Mouse (Mus musculus) right cerebral cortex, adult 2 months (tissue): ENCODE measurements around the gene Ier5.

ENCODE experiments used
- DNase-seq, 2 experiments: peaks; one replicate each; pipeline ENCODE4 v3.0.0; 2021 to 2022; ENCODE audit warnings: low spot score in 2 of 2

Gene Ier5

DNA sequence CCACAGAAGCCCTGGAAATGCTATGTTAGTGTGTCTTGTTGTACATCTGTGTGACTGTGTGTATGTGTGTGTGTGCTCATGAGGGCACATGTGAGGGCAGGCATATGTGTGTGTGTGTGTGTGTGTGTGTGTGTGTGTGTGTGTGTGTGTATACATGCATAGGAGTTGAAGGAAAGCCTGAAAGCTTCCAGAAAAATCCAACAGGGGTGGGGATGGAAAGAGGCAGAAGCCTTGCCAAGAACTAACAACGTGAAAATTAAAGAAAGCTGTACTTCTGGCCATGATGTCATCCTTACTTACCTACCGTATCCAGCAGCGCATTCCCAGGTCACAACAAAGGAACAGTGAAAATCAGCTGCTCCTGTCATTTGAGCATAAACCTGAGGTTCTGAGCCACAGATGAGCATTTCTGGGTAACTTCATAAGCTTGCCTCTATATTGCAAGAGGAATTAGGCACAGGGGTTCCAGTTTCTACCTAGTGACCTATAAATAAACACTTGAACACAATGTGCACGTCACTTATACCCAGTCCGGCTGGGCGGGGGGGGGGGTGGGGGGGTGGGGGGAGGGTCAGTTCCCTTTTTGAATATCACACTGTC, 45.0 kb downstream of the Ier5 start:
- no peak for DNase-seq

DNA sequence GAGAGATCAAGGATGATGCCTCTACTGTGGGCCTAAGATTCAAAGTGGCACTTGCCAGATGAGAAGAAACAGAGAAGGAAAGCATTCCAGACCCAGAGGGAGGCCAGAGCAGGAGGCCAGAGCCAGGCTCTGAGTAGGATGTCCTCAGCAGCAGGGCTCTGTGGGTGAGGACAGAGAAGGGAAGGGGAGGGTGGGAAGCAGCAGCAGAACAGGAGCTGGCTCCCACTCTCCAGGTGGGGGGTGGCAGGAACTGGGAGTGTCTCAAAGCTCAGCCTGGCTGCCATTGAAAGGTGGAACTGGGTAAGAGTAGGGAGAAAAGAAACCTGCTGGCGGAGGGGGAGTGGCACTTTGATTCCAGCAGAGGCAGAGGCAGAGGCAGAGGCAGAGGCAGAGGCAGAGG, 46.1 kb downstream of the Ier5 start:
- DNase-seq: no peak

DNA sequence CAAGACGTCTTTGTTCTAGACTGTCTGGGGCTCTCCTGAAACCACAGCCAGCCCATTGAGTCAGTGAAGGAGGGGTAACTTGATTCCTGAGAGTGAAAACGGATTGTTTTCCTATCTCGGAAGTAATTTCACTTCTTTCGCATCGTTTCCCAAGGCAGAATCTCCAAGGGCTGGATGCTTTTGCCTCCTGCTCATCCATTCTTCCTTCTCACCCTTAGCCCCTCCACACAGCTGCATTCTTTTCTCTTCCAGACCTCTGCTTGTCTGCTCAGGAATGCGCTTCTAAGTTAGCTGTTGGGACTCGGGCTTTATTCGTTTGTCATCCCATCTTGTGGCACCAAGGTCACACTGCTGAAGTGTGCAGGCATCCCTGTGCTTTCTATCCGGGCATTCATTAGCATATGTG, 46.7 kb downstream of the Ier5 start:
- DNase-seq: no peak

DNA sequence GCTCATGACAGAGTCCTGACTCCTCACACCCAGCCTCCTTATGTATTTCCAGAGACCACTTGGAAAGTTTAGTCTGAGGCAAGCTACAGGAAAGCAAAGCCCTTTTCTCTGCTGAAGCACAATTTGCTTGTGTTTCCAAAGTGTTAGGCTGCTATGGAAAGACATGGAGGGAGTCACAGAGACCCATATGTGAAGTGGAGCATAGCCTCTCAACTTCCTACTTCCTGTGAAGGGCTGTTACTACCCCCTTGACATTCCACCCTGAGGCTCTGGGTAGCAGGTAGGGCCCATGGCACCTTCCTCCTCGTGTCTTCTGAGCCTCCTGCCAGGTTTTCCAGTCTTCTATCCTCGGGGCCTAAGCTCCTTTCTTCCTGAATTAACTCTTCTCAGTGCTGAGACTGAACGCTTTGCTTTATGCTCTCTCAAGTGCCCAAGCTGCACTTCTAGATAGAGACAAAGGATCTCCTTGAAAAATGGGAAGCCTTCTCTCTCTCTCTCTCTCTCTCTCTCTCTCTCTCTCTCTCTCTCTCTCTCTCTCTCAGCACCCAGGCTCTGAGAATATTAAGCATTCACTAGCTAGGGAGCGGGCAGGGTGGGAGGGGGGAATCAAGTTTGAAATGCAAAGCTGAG, 47.2 kb downstream of the Ier5 start:
- no peak for DNase-seq

DNA sequence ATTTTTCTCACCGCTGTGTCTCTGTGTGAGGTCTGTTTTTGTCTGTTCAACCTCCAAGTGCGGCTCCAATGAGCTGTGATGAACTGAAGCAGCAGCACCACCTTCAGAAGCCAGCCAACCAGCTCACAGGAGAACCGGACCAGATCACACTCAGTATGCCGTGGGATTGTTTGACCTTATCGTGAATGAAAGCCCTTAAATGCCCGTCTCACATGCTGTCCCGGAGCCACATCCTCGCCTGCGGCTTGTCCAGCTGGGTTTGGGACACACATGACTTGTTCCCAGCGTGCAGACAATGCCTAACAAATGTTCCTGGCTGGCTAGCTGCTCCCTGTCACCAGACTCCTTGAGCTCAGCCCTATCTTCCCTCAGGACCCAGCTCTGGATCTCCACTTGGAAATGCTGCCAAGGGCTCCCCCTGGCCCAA, 47.7 kb downstream of the Ier5 start:
- DNase-seq: peak in 1 of 2 experiments; percentile 65

DNA sequence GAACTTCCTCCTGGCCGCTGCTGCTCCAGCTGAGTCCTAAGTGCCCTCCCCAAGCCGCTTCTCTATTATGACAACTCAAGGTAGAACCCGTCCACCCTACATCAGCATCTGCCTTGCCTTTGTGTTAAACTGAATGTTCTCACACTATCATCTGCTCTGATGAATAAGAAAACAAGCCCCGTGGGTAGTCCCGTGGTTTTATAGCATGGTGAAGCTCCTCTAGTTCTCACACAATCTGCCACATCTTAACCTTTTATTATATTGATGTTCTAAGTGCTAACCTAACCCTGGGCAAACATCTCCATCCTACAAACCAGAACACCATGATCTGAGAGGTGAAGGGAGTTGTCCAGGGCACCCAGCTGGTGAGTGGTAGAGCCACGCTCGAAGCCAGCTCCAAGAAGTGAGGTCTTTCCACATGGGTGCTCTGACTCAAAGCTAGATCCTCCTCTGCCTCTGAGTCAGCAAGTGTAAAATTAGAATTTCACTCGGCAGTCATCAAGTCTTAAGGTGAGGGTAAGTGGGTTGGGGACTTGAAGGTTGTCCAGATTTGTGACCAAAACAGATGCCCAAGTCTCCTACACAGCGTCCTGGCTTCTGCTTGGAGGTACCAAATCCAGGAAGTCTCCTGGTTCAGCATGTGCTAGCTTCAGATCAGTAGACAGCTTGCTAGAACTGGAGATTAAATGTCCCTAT, 48.4 kb downstream of the Ier5 start:
- peak; percentile 67 to 76 for DNase-seq

DNA sequence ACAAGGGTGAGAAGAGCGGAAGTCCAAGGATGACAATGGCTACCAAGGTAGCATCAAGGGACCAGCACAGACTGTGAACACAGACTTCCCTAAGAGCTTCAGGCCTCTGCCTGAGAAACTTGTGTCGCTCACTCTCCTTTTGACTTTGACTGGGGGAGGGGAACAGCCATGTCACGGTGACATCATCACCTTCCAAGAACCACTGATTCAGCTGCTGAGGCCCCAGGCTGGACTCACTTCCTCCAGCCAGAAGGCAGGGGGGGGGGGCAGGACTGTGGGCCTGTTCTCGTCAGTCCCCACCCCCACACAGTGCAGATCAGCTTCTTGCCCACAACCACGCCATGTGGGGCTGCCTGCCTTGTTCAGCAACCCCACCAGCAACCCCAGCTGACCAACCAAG, 49.3 kb downstream of the Ier5 start:
- no peak for DNase-seq

DNA sequence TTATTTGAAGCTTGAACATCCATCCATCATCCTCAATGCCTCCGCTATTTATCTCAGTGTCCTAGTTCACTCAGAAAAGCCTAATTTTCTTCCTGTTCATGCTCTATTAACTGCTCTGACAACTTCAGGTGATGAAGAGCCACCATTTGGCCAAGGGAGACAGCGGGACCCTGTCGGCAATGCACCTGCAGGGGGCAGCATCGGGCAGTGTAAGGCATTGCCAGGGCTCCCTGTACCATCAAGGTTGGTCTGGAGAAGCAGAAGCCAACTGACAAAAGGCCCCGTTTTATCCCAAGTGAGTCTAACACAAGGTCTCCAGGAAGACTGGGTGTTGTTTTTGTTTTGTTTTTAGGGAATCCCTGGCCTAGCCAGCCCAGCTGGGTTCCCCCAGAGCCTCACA, 50.5 kb downstream of the Ier5 start:
- DNase-seq: peak; percentile 96
